29 mouse cellular contexts compared by ENCODE assay signal in genomic region chr9:104188704-104189103, GRCm38 (mm10).
DNase-seq lines count a peak whose midpoint lies in the region; ATAC-seq and TF ChIP-seq lines count a peak whose summit lies in the region.
"Had no signal": no experiment of that assay in that cellular context is flagged by ENCODE, and none has a peak within 500 bp of the region (broad histone marks: within the 10 kb centered on the region; RNA-seq: fewer than 3 reads in every experiment).

No protein-coding gene starts in this region.

- no peak overlapping the region for H3K27ac ChIP-seq in hindbrain, postnatal 0 days
- no peak overlapping the region for H3K27ac ChIP-seq in hindbrain, embryonic 13.5 days
- H3K27ac ChIP-seq: forebrain, embryonic 13.5 days; gastrocnemius, adult 2 months; hindbrain, embryonic 12.5 days; liver, embryonic 14.5 days; midbrain, embryonic 15.5 days; neural tube, embryonic 13.5 days had no signal

- DNase-seq in adrenal gland, postnatal 14 days, result peak; percentile 22
- no peak for DNase-seq in adrenal gland, adult 8-10 months
- peak; percentile 27 for DNase-seq in hindbrain, postnatal 0 days (ENCODE audit: low spot score)
- DNase-seq in ovary, adult 18-20 months (ENCODE audit: low spot score), result peak; percentile 33
- no peak for DNase-seq in ovary, postnatal 36 days (ENCODE audit: low spot score)
- DNase-seq in testis, postnatal 10 days (ENCODE audit: low spot score), result peak; percentile 50
- no peak for DNase-seq in gastrocnemius, postnatal 36 days
- DNase-seq: adrenal gland, postnatal 25 days; cerebellum, adult 8-10 months; cerebellum, postnatal 36 days; gastrocnemius, adult 2 months; heart, postnatal 36 days; kidney, adult 9 months; kidney, postnatal 10 days; layer of hippocampus, postnatal 36 days; liver; lung, adult 2 months; lung, postnatal 14 days; retina, postnatal 1 day; right cerebral cortex, postnatal 14 days; thymus, postnatal 14 days had no signal

- H3K9me3 ChIP-seq in hindbrain, postnatal 0 days (ENCODE audit: low read length), result no peaks in the 10 kb centered on the region
- no peaks in the 10 kb centered on the region for H3K9me3 ChIP-seq in hindbrain, embryonic 13.5 days
- H3K9me3 ChIP-seq: forebrain, embryonic 13.5 days; hindbrain, embryonic 12.5 days; midbrain, embryonic 15.5 days; neural tube, embryonic 13.5 days had no signal

- H3K4me3 ChIP-seq in hindbrain, postnatal 0 days (ENCODE audit: low read length), result no peak overlapping the region
- no peak overlapping the region for H3K4me3 ChIP-seq in hindbrain, embryonic 13.5 days
- H3K4me3 ChIP-seq: forebrain, embryonic 13.5 days; gastrocnemius, adult 2 months; hindbrain, embryonic 12.5 days; midbrain, embryonic 15.5 days; neural tube, embryonic 13.5 days had no signal

- intact Hi-C loops in gastrocnemius, postnatal 36 days (cut with DNase I), result no loop called here

- no peaks in the 10 kb centered on the region for H3K27me3 ChIP-seq in hindbrain, postnatal 0 days (ENCODE audit: insufficient read depth, low read length)
- H3K27me3 ChIP-seq in hindbrain, embryonic 13.5 days, result no peaks in the 10 kb centered on the region
- H3K27me3 ChIP-seq: CH12.LX; forebrain, embryonic 13.5 days; hindbrain, embryonic 12.5 days; midbrain, embryonic 15.5 days; neural tube, embryonic 13.5 days had no signal

- peaks cover 35% of the 10 kb centered on the region for H3K36me3 ChIP-seq in hindbrain, postnatal 0 days (ENCODE audit: insufficient read depth, low read length)
- peaks cover 68% of the 10 kb centered on the region for H3K36me3 ChIP-seq in hindbrain, embryonic 13.5 days

- no peaks in the 10 kb centered on the region for H3K4me1 ChIP-seq in hindbrain, postnatal 0 days (ENCODE audit: insufficient read depth, low read length)
- H3K4me1 ChIP-seq in hindbrain, embryonic 13.5 days (replicated peaks), result no peaks in the 10 kb centered on the region
- H3K4me1 ChIP-seq: forebrain, embryonic 13.5 days; hindbrain, embryonic 12.5 days; midbrain, embryonic 15.5 days; neural tube, embryonic 13.5 days had no signal

- 86% methylated on average over 1 of the region's 1 CpGs for WGBS in hindbrain, postnatal 0 days
- WGBS in hindbrain, embryonic 13.5 days, result 96% methylated on average over 1 of the region's 1 CpGs

- no peak overlapping the region for H3K4me2 ChIP-seq in hindbrain, postnatal 0 days (ENCODE audit: low read depth, low read length)
- no peak overlapping the region for H3K4me2 ChIP-seq in hindbrain, embryonic 13.5 days
- H3K4me2 ChIP-seq: forebrain, embryonic 13.5 days; hindbrain, embryonic 12.5 days; midbrain, embryonic 15.5 days; neural tube, embryonic 13.5 days had no signal

- H3K9ac ChIP-seq in hindbrain, postnatal 0 days (replicated peaks; ENCODE audit: low read length), result no peak overlapping the region
- H3K9ac ChIP-seq in hindbrain, embryonic 13.5 days, result no peak overlapping the region
- H3K9ac ChIP-seq: forebrain, embryonic 13.5 days; hindbrain, embryonic 12.5 days; liver, embryonic 14.5 days; midbrain, embryonic 15.5 days; neural tube, embryonic 13.5 days had no signal

- no peak for ATAC-seq in hindbrain, postnatal 0 days
- ATAC-seq in hindbrain, embryonic 13.5 days (ENCODE audit: low FRiP score), result no peak
- ATAC-seq: forebrain, embryonic 13.5 days; intestine, postnatal 0 days; midbrain, embryonic 15.5 days had no signal

- no peak for TF ChIP-seq CTCF in hindbrain, postnatal 0 days (IDR thresholded peaks at IDR 0.05; ENCODE audit: low read depth)

Comparison
In these comparisons a context has a peak if more than half of its experiments do, and no peak if none do; other contexts are left out.
1. DNase-seq: peak in adrenal gland, postnatal 14 days (single experiment), hindbrain, postnatal 0 days (single experiment), ovary, adult 18-20 months (single experiment) and testis, postnatal 10 days (single experiment); none in adrenal gland, adult 8-10 months (single experiment), ovary, postnatal 36 days (single experiment) and gastrocnemius, postnatal 36 days (0 of 2).